Mouse (Mus musculus) spleen, adult 12 weeks (tissue): ENCODE measurements around the gene Slc24a4.
"Not testable (repeated sequence)": the region's sequence is repeated elsewhere in the genome, so short reads cannot be mapped to it uniquely, and the experiment has no call there.

Source experiments
- DNase-seq: peaks from one replicate; pipeline ENCODE4 v3.0.0; 2022; ENCODE audit warnings: low spot score

The Slc24a4 gene

GRCm38 (mm10) chr12:102166691-102167261 lies 38.2 kb downstream of the Slc24a4 start:
- DNase-seq: no peak

GRCm38 (mm10) chr12:102167302-102167701 lies 38.8 kb downstream of the Slc24a4 start:
- no peak for DNase-seq

GRCm38 (mm10) chr12:102172746-102173145 lies 44.2 kb downstream of the Slc24a4 start:
- DNase-seq: no peak

- no peak for DNase-seq
Measured at GRCm38 (mm10) chr12:102173345-102173744, 44.8 kb downstream of the Slc24a4 start.

- no peak for DNase-seq
Measured at GRCm38 (mm10) chr12:102180371-102181074, 52.0 kb downstream of the Slc24a4 start.

GRCm38 (mm10) chr12:102181799-102182357 lies 53.3 kb downstream of the Slc24a4 start:
- peak; percentile 35 for DNase-seq

- DNase-seq: no peak
Measured at GRCm38 (mm10) chr12:102182621-102183020, 54.1 kb downstream of the Slc24a4 start.

- no peak for DNase-seq
Measured at GRCm38 (mm10) chr12:102183201-102183600, 54.7 kb downstream of the Slc24a4 start.

GRCm38 (mm10) chr12:102190820-102191219 lies 62.3 kb downstream of the Slc24a4 start:
- no peak for DNase-seq

GRCm38 (mm10) chr12:102201516-102201915 lies 73.0 kb downstream of the Slc24a4 start:
- DNase-seq: no peak

- DNase-seq: no peak
Measured at GRCm38 (mm10) chr12:102202901-102203300, 74.4 kb downstream of the Slc24a4 start.

GRCm38 (mm10) chr12:102206471-102206870 lies 77.9 kb downstream of the Slc24a4 start:
- no peak for DNase-seq

- no peak for DNase-seq
Measured at GRCm38 (mm10) chr12:102207245-102207644, 78.7 kb downstream of the Slc24a4 start.

- no peak for DNase-seq
Measured at GRCm38 (mm10) chr12:102210801-102211200, 82.3 kb downstream of the Slc24a4 start.

GRCm38 (mm10) chr12:102223404-102223803 lies 94.9 kb downstream of the Slc24a4 start:
- no peak for DNase-seq

- DNase-seq: not testable (repeated sequence)
Measured at GRCm38 (mm10) chr12:102224112-102224511, 95.6 kb downstream of the Slc24a4 start.

- DNase-seq: no peak
Measured at GRCm38 (mm10) chr12:102225165-102225564, 96.6 kb downstream of the Slc24a4 start.

GRCm38 (mm10) chr12:102235551-102235950 lies 107.0 kb downstream of the Slc24a4 start:
- DNase-seq: no peak

GRCm38 (mm10) chr12:102236317-102236716 lies 107.8 kb downstream of the Slc24a4 start:
- DNase-seq: no peak

GRCm38 (mm10) chr12:102242076-102242722 lies 113.7 kb downstream of the Slc24a4 start:
- DNase-seq: no peak

GRCm38 (mm10) chr12:102243915-102244314 lies 115.4 kb downstream of the Slc24a4 start:
- DNase-seq: no peak

- no peak for DNase-seq
Measured at GRCm38 (mm10) chr12:102246226-102246625, 117.7 kb downstream of the Slc24a4 start.

- DNase-seq: no peak
Measured at GRCm38 (mm10) chr12:102248104-102248503, 119.6 kb downstream of the Slc24a4 start.
